Mouse (Mus musculus) stomach, embryonic 16.5 days (tissue): ENCODE results near the gene Rorc. TPM values are rescaled to one million over a fixed set of nuclear protein-coding genes. Genes with fewer than 3 reads are reported as not detected.

ENCODE experiments used
- ATAC-seq: fragments of 200-750 bp; cut with Nextera tagmentation; 2 replicates; pipeline ENCODE4 v1.8.0; 2017; ENCODE audit warnings: moderate number of reproducible peaks, moderate TSS enrichment; ENCODE audit not compliant: insufficient read depth, low FRiP score
- H3K27ac ChIP-seq: fragments of 300-500 bp; sonication (generic); 2 replicates; pipeline ENCODE4 v1.5.1; 2014; ENCODE audit warnings: low read length
- H3K27me3 ChIP-seq: fragments of 300-500 bp; sonication (generic); 2 replicates; pipeline ENCODE4 v1.6.1; 2014; ENCODE audit warnings: low read length, control low read depth, mixed read lengths; ENCODE audit not compliant: control insufficient read depth, insufficient read depth
- H3K36me3 ChIP-seq: fragments of 300-500 bp; sonication (generic); 2 replicates; pipeline ENCODE4 v1.6.1; 2014; ENCODE audit warnings: low read length; ENCODE audit not compliant: control insufficient read depth, insufficient read depth
- H3K4me1 ChIP-seq: fragments of 300-500 bp; sonication (generic); 2 replicates; pipeline ENCODE4 v1.6.1; 2014; ENCODE audit warnings: low read length, control low read depth, mixed read lengths; ENCODE audit not compliant: control insufficient read depth, insufficient read depth
- H3K4me2 ChIP-seq: fragments of 300-500 bp; sonication (generic); 2 replicates; pipeline ENCODE4 v1.6.1; 2014; ENCODE audit warnings: low read depth, low read length, mixed read lengths
- H3K4me3 ChIP-seq: fragments of 300-500 bp; sonication (generic); replicated peaks from 2 replicates; pipeline ENCODE4 v1.5.1; 2014; ENCODE audit warnings: mild to moderate bottlenecking, low read length
- H3K9ac ChIP-seq: fragments of 300-500 bp; sonication (generic); 2 replicates; pipeline ENCODE4 v1.6.1; 2014; ENCODE audit warnings: low read length
- H3K9me3 ChIP-seq: fragments of 300-500 bp; sonication (generic); replicated peaks from 2 replicates; pipeline ENCODE4 v1.6.1; 2016; ENCODE audit warnings: low read length, control low read depth; ENCODE audit not compliant: control insufficient read depth
- WGBS: fragments of 180-500 bp; shearing (Covaris S2); extraction: QIAGEN DNeasy Blood & Tissue Kit; methylation state at CpG from one replicate; pipeline ENCODE4 v1.1.7; 2014; 5-methylcytosine and 5-hydroxymethylcytosine counted together
- polyA plus RNA-seq: library from polyadenylated mRNA; unstranded; fragments of >200 nt; fragmentation: Nextera tagmentation; extraction: Ambion mirVana; gene quantifications from 2 replicates; pipeline ENCODE4 v1.2.1, GENCODE M21; 2015

The Rorc gene
- polyA plus RNA-seq, 1 experiment from 2014 or later: 7.4 TPM

- Histone ChIP-seq H3K27me3 (no peaks in the 10 kb centered on the region), H3K36me3 (no peaks in the 10 kb centered on the region), H3K4me2 (peak overlapping the region; percentile 47), H3K27ac (no peak overlapping the region), H3K9ac (0 out of 2 replicates have a peak overlapping the region, but pooled peaks have one; percentile 17), H3K4me1 (peaks cover 7% of the 10 kb centered on the region; the same call in 1 of the 2 replicates), H3K9me3 (no peaks in the 10 kb centered on the region), H3K4me3 (no peak overlapping the region)
- 2% methylated on average over 3 of the region's 3 CpGs for WGBS
- ATAC-seq: no peak
Measured at GRCm38 (mm10) chr3:94372038-94372437, 556 bp upstream of the Rorc start.

- Histone ChIP-seq H3K27ac (peak overlapping the region; percentile 44), H3K9ac (peak overlapping the region; percentile 63)
- ATAC-seq: peak; percentile 45
Measured at GRCm38 (mm10) chr3:94373090-94373489, 496 bp downstream of the Rorc start.

GRCm38 (mm10) chr3:94373597-94374011, 1.0 kb downstream of the Rorc start:
- ATAC-seq: 0 out of 2 replicates have a peak, but pooled peaks have one; percentile 26
- Histone ChIP-seq H3K4me3 (peak overlapping the region; percentile 35), H3K9ac (peak overlapping the region; percentile 47), H3K36me3 (no peaks in the 10 kb centered on the region), H3K4me1 (peaks cover 12% of the 10 kb centered on the region), H3K9me3 (no peaks in the 10 kb centered on the region), H3K4me2 (peak overlapping the region; percentile 47), H3K27ac (peak overlapping the region; percentile 44), H3K27me3 (no peaks in the 10 kb centered on the region)
- 0% methylated on average over 5 of the region's 5 CpGs for WGBS

More at GRCm38 (mm10) chr3:94373090-94373489, 496 bp downstream of the Rorc start:
- Histone ChIP-seq H3K9me3 (no peaks in the 10 kb centered on the region), H3K4me2 (peak overlapping the region; percentile 47), H3K4me1 (peaks cover 12% of the 10 kb centered on the region), H3K27me3 (no peaks in the 10 kb centered on the region), H3K4me3 (peak overlapping the region; percentile 35), H3K36me3 (no peaks in the 10 kb centered on the region)
- 4% methylated on average over 8 of the region's 10 CpGs for WGBS

- Histone ChIP-seq H3K27me3 (no peaks in the 10 kb centered on the region), H3K4me3 (no peak overlapping the region), H3K4me1 (peaks cover 12% of the 10 kb centered on the region), H3K27ac (no peak overlapping the region), H3K9me3 (no peaks in the 10 kb centered on the region), H3K4me2 (no peak overlapping the region), H3K36me3 (no peaks in the 10 kb centered on the region), H3K9ac (no peak overlapping the region)
- no peak for ATAC-seq
Measured at GRCm38 (mm10) chr3:94374636-94375035, 2.0 kb downstream of the Rorc start.

- no peak for ATAC-seq
- no peak overlapping the region for H3K27ac ChIP-seq
- 73% methylated on average over 2 of the region's 2 CpGs for WGBS
- peaks cover 8% of the 10 kb centered on the region for H3K4me1 ChIP-seq
- H3K27me3 ChIP-seq: no peaks in the 10 kb centered on the region
- no peak overlapping the region for H3K4me3 ChIP-seq
- no peak overlapping the region for H3K9ac ChIP-seq
- H3K4me2 ChIP-seq: no peak overlapping the region
- no peaks in the 10 kb centered on the region for H3K9me3 ChIP-seq
- no peaks in the 10 kb centered on the region for H3K36me3 ChIP-seq
Measured at GRCm38 (mm10) chr3:94375146-94375545, 2.6 kb downstream of the Rorc start.

- Histone ChIP-seq H3K4me2 (no peak overlapping the region), H3K4me1 (peaks cover 8% of the 10 kb centered on the region), H3K36me3 (no peaks in the 10 kb centered on the region), H3K9me3 (no peaks in the 10 kb centered on the region), H3K4me3 (no peak overlapping the region), H3K27ac (no peak overlapping the region), H3K27me3 (no peaks in the 10 kb centered on the region), H3K9ac (no peak overlapping the region)
- 53% methylated on average over 5 of the region's 5 CpGs for WGBS
- no peak for ATAC-seq
Measured at GRCm38 (mm10) chr3:94375861-94376260, 3.3 kb downstream of the Rorc start.

GRCm38 (mm10) chr3:94377028-94377923, 4.7 kb downstream of the Rorc start:
- H3K4me2 ChIP-seq: no peak overlapping the region
- no peak overlapping the region for H3K9ac ChIP-seq
- H3K27me3 ChIP-seq: no peaks in the 10 kb centered on the region
- H3K9me3 ChIP-seq: no peaks in the 10 kb centered on the region
- H3K4me1 ChIP-seq: peaks cover 8% of the 10 kb centered on the region
- no peak for ATAC-seq
- H3K27ac ChIP-seq: no peak overlapping the region
- H3K4me3 ChIP-seq: no peak overlapping the region
- 20% methylated on average over 13 of the region's 13 CpGs for WGBS
- no peaks in the 10 kb centered on the region for H3K36me3 ChIP-seq

- no peak for ATAC-seq
- peaks cover 5% of the 10 kb centered on the region for H3K4me1 ChIP-seq
- 27% methylated on average over 9 of the region's 9 CpGs for WGBS
Measured at GRCm38 (mm10) chr3:94379831-94380510, 7.4 kb downstream of the Rorc start.

GRCm38 (mm10) chr3:94382308-94382707, 9.7 kb downstream of the Rorc start:
- WGBS: 72% methylated on average over 5 of the region's 5 CpGs
- no peak overlapping the region for H3K27ac ChIP-seq

More at GRCm38 (mm10) chr3:94379831-94380510, 7.4 kb downstream of the Rorc start:
- H3K4me2 ChIP-seq: no peak overlapping the region
- no peaks in the 10 kb centered on the region for H3K36me3 ChIP-seq
- no peak overlapping the region for H3K27ac ChIP-seq
- no peaks in the 10 kb centered on the region for H3K27me3 ChIP-seq
- H3K9ac ChIP-seq: no peak overlapping the region
- no peaks in the 10 kb centered on the region for H3K9me3 ChIP-seq
- H3K4me3 ChIP-seq: no peak overlapping the region

More at GRCm38 (mm10) chr3:94382308-94382707, 9.7 kb downstream of the Rorc start:
- no peak for ATAC-seq
- Histone ChIP-seq H3K4me2 (no peak overlapping the region), H3K4me1 (peaks cover 2% of the 10 kb centered on the region), H3K27me3 (no peaks in the 10 kb centered on the region), H3K9me3 (no peaks in the 10 kb centered on the region), H3K4me3 (no peak overlapping the region), H3K36me3 (no peaks in the 10 kb centered on the region), H3K9ac (no peak overlapping the region)
